Mouse (Mus musculus) lung, postnatal 25 days (tissue): ENCODE measurements around the gene Tmem106a.
"Not testable (repeated sequence)": the region's sequence is repeated elsewhere in the genome, so short reads cannot be mapped to it uniquely, and the experiment has no call there.

ENCODE experiments used
- DNase-seq: peaks from one replicate; pipeline ENCODE4 v3.0.0; 2022; ENCODE audit warnings: low spot score

Gene Tmem106a

DNA sequence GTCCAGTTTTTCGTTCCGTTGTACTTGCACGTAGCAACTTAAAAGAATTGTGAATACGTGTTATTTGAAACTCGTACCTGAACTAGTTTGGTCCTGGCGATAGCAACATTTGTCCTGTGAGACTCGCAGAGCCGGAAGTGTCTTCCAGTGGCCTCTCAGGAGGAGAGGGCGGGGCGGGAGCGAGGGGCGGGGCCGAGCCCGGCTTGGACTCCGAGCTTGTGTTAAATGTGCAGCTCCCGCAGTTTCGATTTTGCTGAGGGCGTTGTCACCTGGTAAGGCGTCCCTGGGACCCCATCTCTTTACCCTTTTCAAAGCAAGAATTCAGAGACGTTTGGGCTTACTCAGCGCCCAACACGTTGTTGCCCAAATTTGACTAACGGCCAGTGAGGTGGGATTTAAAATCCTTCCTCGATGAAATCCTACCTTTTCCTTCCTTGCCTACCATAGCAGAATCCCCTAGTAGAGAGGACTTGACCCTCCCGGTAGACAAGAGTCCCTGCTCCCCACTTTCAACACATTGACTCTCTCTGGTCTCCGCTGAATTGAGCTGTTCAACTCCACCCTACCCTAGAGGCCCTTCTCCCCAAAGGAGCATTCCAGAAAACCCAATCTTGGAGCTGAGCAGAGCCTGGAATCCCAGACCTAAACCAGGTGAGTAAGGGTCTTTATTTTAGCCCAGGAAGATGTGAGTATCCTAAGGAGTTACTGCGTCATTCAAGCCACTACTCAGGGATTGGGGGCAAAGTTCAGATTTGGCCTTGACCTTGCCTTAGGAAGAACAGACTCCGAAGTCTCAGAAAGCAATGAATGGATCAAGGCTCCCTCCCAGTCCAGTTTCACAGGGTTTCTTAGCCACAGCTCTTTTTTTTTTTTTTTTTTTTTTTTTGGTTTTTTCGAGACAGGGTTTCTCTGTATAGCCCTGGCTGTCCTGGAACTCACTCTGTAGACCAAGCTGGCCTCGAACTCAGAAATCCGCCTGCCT, at the start of gene Tmem106a:
Gene Tmem106a (plus strand): TSS at position 189 of the 982 bp plus-strand sequence.
- peak; percentile 68 for DNase-seq

DNA sequence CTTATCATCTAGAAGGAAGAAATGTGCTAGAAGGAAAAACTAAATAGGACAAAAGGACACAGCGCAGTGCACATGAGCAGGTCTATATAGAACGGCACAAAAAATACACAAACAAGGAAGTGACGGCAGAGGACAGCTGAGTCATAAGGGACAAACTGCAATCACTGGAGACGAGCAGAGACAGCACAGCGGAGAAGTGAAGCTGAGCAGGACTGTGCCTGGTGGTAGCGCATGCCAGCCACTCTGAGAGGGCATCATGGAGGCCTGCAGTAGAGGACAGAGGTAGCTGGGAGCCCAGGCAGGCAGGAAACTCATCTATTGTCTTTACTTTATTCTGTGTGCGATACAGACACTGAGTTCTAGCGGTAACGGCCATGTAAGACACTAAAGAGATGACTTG, 38.5 kb upstream of the Tmem106a start:
- DNase-seq: no peak

DNA sequence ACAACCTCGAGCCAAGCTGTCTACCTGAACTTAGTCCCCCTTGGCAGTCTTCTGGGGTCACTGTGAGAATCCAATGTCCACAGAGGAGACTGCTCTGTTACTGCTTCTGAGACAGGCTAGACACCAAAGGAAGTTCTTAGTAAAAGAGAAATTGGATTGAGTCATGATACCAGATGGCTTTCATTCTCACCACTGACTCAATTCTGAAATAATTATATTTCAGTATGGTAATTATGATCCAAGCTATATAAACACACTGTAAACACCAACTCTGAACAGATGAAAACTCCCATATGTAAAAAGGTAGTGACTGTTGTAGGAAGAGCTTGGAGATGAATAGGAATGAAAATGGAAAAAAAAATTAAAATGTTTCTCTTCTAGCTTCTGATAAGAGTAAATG, 37.9 kb upstream of the Tmem106a start:
- DNase-seq: no peak

DNA sequence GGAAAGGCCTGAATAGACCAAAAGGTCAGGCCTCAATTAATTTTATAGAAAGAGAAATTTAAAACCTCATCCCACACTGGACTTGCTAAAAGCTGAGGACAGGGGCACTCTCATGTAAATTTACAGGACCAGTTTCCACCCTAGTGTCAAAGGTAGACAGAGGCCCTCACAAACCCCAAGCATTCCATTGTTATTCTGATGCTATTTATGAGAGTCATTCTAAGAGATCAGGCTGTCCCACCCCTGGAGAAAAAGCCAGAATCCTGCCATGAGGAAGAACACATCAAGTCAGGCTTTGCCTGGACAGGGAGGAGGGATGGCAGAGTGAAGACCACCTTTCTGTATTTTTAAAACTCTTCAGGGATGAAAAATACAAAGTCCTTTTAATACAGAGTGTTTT, 33.5 kb upstream of the Tmem106a start:
- no peak for DNase-seq

DNA sequence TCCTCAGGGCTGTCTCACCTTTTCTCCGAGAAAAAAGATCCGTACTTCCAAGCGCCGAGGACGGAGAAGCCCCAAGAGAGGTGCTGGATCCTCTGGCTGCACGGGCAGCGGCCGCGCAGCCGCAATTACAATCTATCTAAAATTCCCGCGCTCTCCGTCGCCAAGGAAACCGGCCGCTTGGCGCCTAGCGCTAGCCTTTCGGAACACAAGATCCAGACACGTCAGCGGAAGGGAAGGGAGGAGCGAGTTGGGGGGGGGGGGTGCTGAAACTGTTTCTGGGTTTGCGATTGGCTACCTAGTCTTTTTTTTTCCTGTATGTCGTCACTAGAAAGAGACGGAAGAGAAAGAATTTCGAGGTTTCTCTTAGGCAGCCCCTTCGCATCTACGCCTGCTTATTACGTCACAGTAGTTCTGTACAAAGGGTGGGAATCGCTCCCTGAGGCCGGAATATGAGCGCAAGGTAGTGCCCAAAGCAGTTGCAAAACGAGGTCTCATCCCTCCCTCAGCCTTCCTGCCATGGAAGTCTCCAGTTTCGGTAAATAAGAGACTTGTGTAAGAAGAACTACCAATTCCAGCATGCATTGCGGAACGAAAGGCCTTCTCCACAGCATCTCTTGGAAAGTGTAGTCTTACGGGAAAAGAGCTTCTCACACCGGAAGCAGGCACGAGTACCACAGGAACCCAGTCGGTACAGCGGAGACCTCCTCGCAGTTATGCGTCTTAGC, 30.1 kb upstream of the Tmem106a start, which contains the start of the genes Brca1 and Nbr1:
Gene Brca1 (minus strand): TSS at position 205 of the 725 bp plus-strand sequence.
Gene Nbr1 (plus strand): TSS at position 399 of the 725 bp plus-strand sequence.
- DNase-seq: peak; percentile 92

DNA sequence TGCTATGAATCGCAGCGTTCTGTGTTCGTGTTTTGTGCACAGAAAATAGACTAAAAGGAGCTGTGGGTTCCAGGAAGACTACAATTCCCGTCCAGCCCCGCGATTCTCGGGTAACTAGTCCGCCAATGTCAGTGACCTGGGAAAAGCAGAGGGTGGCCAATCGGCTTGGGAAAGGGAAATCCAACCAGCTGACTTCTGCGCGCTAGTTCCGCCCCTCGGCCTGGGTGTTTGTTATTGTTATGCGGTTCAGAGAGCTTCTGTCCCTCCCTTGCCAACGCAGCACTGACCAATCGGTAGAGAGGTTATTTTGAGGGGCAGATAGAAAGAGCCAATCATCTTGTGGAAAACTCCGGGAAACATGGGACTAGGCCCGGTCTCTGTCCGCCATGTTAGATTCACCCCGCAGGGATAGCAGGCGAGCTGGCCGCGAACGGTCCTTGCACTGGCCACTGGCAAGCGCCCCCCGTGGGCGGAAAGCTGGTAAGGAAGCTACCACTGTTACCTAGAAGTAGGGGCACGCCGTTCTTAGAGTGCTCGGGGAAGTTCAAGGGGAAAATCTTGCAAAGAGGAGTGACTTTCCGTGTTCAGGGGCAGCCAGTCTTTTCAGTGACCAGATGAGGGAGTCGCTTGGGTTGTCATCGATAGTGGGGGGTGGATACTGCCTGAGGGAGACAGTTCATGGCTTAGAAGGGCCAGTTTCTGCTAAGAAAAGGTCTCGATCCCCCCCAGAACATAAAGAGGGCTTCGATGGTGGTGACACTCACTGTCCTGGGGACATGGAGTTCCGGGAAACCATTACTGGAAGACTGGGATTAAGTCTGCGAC, 29.4 kb upstream of the Tmem106a start:
- peak; percentile 100 for DNase-seq

DNA sequence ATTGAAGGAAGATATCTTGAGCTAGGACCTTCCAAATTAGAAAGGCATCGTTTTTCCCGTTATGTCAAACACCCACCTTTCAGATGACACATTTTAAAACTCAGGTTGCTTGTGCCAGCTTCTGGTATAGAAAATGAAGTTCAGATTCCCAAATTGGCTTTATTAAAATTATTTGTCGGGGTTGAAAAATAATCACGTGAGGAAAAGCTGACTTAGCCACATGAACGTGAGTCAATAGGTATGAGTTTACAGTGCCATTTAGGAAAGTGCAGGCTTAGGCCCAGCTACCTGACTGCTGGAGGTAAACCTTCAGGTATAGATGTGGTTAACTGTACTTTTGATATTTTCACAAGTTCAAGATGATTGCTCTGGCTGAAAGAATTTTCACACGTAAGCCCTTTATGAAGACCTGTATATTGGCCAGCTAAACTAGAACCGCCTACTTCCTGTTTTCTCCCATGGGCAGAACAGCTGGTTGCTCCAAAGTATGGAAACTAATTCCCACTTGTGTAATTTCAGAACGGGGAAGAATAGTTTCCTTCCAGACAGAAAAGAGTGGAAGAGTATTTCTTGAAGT, 28.6 kb upstream of the Tmem106a start:
- no peak for DNase-seq

DNA sequence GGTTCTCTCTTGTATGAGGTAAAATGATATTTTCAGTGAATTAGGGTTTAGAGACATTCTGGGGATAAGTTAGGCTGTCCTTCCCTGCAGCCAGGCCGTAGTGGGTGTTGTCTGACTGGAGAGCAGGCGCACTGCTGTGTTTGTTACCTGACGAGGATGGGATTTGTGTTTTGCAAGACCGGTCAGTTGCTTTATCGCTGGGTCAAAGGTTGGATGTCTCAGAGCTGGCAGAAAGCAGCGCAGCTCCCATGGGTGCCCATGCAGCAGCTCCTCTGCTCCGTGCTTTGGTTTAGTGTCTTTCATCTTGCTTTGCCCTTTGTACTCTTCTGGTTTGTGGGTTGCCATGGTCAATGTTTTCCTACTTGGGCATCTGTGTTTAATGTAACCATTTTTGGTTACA, 25.5 kb upstream of the Tmem106a start:
- DNase-seq: no peak

DNA sequence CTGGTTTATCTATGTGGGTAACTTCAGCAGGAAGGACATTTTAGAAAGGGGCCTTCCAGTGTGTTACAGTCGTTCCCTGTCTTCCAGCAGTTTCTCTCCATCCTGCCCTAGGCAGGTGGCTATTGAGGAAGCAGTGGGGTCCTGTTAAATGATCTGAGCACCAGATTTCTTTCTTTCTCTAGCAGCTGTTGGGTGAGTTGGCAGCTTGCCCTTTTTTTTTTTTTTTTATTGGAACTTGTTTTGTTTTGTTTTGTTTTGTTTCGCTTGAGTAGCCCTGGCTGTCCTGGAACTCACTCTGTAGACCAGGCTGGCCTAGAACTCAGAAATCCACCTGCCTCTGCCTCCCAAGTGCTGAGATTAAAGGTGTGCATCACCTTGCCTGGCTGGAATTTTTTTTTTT, 25.1 kb upstream of the Tmem106a start:
- DNase-seq: no peak

DNA sequence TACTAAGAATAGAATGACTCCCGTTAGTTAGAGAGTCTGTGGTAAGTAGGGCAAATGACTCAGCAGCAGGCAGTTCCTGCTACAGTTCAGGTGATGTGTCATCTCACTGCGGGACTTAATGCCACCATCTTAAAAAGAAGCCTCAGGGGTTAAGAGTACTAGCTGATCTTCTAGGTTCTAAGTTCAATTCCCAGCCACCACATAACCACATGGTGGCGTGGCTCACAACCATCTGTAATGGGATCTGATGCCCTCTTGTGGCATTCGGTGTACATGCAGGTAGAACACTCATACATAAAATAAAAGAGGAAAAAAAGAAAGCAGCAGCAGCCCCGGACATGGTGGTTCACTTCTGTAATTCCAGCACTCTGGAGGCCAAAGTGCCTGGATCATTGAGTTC, 19.7 kb upstream of the Tmem106a start:
- DNase-seq: peak; percentile 55

DNA sequence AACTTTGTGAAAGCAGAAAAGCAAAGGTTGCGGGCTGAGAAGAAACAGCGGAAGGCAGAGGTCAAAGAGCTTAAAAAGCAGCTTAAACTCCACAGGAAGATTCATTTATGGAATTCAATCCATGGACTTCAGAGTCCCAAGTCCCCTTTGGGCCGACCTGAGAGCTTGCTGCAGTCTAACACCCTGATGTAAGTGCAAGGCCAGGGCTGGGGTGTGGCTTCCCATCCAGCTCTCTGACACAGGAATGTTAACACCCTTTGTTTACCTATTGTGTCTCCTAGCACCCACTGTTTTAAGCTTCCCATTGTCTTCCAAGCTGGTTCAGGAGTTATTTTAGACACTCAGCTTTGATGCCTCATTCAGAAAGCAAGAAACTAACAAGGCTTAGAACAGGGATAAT, 13.6 kb upstream of the Tmem106a start:
- DNase-seq: no peak

DNA sequence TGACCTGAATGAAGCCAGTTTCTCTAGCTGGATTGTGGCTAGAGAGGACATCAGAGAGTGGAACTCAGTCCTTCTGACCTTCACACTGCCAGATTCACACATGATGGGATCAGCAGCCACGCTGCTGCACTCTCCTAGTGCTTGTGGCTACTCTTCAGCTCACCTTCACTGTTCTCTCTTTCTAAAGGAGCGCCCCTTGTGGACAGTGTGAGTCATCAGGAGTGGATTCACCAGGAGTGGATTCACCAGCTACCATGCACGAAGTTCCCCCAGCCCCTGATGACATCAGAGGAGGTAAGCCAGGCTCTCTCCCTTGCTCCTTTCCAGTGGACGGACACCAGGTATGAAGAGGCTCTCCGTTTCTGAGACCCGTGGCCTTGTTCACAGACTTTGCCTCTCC, 5.9 kb upstream of the Tmem106a start:
- DNase-seq: no peak

DNA sequence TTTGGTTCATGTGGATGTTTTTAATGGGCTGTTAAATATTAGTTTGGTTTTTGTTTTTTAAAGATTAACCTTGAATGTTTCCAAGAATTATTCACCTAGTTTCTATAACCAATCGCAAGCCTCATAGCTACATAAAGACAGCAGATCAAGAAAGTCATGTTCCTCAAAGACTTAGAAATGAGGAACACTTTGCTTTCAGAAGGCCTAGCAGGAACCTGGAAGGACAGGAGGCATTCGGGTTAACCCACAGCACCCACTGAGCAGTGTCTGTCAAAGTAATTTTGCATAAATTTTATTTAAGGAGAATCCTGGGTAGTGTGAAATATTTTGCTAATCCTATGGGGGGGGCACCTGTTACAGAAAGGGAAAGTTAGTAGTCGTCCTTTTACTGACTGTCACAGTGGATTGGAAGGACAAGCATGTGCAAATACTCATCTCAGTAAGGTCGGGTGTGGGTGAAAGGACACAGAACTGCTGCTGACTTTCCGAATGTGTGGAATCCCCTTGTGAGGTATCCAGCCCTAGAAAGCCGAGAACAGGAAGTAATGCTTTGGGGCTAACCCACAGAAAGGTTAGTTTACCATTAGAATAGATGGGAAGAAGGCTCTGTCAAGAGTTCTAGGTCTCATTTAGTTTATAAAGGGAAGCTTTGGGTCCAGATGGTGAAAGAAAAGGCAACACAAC, 819 bp upstream of the Tmem106a start:
- no peak for DNase-seq

DNA sequence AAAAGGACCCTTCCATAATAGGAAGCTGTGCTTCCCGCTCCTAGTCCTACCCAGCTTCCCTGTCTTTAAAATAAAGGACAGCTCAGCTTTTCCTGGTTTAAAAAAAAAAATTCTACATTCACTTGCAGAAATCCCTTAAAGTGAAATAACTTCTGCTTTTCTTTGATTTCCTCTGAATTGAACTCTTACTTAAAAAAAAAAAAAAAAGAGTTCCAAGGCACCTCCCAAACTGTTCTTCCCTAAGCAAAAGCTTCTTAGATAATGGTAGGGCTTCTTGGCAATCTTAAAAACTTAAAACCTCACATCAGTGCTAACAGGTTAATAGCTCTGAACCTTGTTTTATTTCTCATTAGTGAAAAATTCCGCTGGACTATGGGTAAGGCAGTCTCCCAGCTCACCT, 1.2 kb downstream of the Tmem106a start:
- no peak for DNase-seq

DNA sequence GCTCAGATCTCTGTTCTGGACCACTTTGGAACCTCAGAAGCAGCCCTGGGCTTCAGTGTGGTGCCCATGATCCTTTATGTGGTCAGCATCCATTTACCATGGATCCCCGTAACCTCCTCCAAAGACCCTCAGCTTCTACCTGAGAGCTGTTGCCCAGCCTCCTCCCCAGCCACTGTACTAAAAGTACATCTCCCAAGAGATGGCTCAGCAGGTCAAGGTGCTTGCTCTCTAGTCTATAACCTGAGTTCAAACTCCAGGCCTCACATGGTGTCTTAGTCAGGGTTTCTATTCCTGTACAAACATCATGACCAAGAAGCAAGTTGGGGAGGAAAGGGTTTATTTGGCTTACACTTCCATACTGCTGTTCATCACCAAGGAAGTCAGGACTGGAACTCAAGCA, 3.0 kb downstream of the Tmem106a start:
- DNase-seq: not testable (repeated sequence)

DNA sequence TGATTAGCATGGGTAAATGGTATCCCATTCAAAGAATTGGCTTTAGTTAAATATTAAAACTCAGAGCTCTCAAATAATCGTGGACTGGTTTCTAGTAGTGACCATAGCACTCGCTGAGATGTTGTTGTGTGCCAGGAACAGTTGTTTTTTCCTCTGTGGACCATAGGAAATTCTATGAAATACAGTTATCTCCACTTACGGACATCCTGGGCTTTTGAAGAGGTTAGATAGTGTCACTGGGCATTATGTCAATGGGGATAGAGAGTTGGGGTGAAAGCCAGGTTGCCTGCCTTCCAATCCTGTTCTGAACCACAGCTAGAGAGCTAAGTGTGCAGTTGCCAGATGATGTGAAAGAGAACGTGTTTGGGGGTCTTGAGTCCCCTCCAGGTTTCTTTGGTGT, 3.8 kb downstream of the Tmem106a start:
- DNase-seq: no peak

DNA sequence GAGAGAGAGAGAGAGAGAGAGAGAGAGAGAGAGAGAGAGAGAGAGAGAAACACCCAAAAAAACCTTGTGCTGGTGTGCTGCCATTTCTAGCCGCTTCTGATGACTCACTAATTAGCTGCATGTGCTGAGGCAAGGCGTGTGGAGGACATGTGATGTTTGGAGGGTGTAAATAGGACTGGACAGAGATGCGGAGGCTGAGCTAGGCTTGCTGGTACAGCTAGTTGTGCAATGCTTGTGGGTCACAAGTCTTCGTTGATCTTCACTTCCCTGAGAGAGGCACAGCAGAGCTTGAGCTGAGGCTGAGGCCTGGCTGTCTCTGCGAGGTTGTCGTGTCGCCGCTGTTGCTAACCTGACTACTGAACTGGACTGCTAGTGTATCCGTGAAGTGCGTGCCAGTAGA, 5.6 kb downstream of the Tmem106a start:
- DNase-seq: peak; percentile 35

DNA sequence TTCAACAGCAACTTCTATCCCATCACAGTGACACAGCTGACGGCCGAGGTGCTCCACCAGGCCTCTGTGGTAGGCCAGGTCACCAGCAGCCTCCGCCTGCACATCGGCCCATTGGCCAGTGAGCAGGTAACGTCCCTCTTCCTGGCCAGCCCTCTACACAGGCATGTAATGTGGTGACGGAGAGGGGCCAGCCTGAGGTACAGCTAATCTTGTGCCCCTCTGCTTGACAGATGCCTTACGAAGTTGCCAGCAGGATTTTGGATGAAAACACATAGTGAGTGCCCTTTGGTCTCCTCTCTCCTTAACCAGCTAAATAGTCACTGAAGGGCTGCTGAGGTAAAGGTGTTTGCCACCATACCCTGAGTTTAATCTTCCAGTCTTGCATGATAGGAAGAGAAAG, 6.8 kb downstream of the Tmem106a start:
- no peak for DNase-seq

DNA sequence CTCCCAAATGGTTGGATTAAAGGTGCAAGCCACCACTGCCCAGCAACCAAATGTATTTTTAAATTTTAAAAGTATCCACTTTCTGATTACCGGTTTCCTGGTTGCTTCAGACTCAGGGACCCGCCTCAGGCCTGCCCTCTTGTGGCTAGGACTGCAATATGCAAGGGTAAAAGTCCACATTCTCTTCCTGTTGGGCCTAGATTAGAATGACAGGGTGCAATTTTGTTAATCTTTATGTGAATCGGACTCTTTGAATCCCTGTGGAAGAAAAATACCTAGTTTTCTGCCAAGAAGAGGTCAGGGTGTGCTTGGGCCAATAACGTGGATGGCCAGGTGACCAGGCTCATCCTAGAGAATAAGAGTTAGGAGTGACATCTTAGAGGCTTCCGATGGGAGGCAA, 7.4 kb downstream of the Tmem106a start:
- DNase-seq: peak; percentile 62

DNA sequence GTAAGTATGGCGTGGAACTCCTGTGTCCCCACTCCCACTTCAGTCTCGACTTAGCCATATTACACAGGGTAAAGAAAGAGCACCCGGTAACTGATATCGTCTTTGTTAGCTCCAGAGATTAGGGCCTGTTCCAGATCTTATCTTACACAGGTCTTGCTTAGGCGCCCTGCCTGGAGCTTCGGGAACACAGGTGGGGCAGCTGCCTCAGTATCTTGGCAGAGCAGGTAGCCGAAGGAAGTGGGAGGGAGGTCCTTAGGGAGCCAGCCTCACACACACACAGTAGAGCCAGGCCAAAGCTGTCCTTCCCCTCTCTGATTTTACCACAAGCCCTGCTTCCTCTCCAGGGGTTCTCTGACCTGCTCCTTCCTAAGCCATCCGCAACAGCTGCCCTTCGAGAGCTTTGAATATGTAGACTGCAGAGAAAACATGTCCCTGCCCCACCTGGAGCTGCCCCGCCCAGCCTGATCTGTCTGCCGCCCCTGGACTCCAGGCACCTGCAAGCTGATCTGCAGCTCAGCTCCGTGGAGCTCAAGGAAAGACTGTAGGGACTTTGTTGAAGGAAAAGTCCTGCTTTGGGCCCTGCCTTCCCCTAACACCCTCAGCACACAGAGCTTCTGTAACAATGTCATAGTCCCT, 8.1 kb downstream of the Tmem106a start:
- DNase-seq: no peak

DNA sequence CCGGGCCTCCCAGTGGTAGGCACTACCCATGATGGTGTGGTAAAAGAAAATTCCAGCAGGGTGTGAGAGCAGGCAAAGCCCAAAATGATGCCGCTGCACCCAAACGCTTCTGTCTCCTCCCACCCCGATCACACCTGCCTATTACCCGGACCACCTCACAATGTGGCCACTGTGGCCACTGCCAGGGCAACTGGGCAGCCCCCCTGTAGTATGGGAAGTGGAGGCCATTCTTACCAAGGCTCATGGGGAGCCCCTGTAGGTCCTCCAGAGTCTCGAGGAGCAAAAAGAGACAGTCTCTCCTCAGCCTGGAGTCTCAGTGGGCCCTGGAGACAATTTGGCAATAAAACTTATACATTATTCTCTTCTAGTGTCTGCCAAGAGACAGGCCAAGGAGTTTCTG, 17.1 kb downstream of the Tmem106a start, which contains the start of gene Gm11634:
Gene Gm11634 (minus strand): TSS at position 101 of the 400 bp plus-strand sequence.
- no peak for DNase-seq
